Mouse (Mus musculus) liver, embryonic 14.5 days (tissue): Measurements from ENCODE around the gene Rpl36a-ps1.

ENCODE experiments used
- CTCF ChIP-seq: IDR thresholded peaks from 2 replicates; pipeline ENCODE4 v1.5.1; 2016; ENCODE audit warnings: antibody characterized with exemption, low read depth, control low read depth
- EP300 ChIP-seq: IDR thresholded peaks from 2 replicates; pipeline ENCODE4 v1.6.1; 2016; ENCODE audit warnings: antibody characterized with exemption, low read depth

GRCm38 (mm10) chr14:99010224-99010919 is 16.3 kb upstream of the Rpl36a-ps1 start:
- no peak for TF ChIP-seq CTCF
- TF ChIP-seq EP300 = no peak
